Mouse (Mus musculus): ENCODE results near the gene Pnpla7. TPM values are rescaled to one million over a fixed set of nuclear protein-coding genes. Genes with fewer than 3 reads are reported as not detected.

Pnpla7 gene
- polyA plus RNA-seq (2012; rRNA removed): 3.3 and 4.3 TPM in 2 replicates

DNA sequence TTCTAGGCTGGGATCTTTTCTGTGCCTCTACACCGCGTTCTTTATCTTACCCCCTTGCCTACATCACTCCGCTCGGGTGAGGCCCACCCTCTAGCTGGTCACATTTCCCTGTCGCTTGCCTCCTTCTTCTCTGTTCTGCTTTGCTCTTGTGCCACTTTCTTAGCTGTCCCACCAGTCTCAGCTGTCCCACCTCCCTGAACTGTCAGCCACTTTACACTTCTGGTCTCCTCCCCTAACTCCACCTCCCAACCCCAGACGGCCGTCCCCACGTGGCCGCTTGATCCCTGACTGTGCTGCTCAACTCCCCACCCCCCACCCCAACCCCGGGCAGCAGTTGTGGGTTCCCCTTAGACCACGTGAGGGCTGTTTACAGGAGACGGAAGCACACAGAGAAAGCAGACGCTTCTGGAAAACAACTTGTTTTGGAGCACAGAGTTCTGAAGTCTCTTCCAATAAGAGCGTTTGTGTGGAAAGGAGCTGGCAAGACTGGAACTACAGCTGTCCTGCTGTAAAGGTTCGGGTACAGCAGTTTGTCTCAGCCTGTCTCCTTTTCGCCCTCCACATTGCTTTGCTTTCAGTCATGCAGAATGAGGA, at the start of gene Pnpla7:
Pnpla7 (plus strand) TSS at position 330 of the 594 bp plus-strand sequence.

DNA sequence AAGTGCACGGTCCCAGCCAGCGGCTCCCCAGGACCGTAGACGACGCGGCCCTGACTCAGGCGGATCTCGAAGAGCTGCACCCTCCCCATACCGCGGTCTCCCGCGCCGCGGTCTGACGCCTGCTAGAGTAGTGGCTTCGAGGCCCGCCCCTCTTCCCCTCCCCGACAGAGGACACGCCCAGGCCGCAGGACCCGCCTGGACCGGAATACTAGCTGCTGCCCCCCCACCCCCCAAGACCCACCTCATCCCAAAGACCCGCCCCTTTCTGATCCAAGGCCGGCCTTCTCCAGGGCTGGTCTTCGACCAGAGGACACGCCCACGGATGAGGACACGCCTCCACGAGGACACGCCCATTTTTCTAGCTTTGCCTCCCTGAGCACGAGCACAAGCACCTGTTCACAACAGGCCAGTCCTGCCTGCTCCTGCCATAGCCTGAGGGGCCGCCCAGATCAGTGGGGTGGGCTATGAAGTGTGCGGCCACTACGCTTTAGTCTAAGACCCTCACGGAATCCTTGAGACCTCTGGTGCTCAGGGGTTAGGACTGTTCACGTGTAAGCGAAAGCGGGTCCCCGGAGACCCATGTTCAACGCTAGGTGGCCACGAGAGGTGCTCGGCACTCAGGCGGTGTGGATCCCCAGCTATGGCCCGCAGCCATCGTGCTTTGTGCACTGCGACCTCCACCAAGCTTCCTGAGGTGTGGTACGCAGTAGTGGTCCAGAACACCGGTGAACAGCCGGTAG, 40.6 kb upstream of the Pnpla7 start, which contains the start of gene Arrdc1:
Arrdc1 (minus strand) TSS at position 196 of the 740 bp plus-strand sequence.

DNA sequence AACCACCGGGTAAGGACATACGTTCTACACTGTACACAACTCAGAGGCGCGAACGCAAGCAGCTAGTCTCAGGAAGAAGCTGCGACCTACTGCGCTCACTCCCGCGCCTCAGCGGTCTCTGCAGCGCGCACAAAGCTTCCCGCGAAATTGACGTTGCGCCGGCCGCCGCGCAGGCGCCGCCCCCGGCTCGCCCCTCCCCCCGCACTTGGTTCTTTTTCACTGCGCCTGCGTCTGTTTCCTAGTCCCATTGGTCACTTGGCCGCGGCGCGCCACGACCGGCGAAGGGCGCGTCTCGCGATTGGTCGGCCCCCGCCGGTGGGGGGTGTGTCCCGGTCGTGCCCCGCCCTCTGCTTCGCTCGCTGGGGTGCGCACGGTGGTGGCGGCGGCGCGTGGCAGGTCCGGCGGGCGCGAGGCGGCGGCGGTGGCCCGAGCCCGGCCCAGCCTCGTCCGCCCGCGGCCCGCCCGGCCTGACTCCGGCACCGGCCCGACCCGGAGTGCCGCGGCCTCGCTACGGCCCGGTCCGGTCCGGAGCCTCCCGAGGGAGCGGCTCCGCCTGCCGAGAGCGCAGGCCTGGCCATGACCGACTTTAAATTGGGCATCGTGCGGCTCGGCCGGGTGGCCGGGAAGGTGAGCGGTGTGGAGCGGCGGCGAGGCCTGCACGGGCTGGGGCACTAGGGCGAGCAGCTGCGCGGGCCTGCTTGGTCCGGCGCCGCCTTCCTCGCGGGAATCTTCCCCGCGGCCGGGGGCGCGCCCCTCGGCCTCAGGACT, 26.2 kb upstream of the Pnpla7 start, which contains the start of gene Zmynd19:
Zmynd19 (plus strand) TSS at position 372 of the 768 bp plus-strand sequence.

GRCm38 (mm10) chr2:24962304-24963000, 13.4 kb upstream of the Pnpla7 start, which contains the start of gene Dph7:
Gene Dph7 (plus strand): TSS chr2:24962400.

GRCm38 (mm10) chr2:24974906-24975703, 728 bp upstream of the Pnpla7 start, which contains the start of gene Mrpl41:
Gene Mrpl41 (minus strand): TSS chr2:24975098.

GRCm38 (mm10) chr2:25054221-25055067, 78.6 kb downstream of the Pnpla7 start, which contains the start of gene Nsmf:
Gene Nsmf (plus strand): TSS chr2:25054355.

DNA sequence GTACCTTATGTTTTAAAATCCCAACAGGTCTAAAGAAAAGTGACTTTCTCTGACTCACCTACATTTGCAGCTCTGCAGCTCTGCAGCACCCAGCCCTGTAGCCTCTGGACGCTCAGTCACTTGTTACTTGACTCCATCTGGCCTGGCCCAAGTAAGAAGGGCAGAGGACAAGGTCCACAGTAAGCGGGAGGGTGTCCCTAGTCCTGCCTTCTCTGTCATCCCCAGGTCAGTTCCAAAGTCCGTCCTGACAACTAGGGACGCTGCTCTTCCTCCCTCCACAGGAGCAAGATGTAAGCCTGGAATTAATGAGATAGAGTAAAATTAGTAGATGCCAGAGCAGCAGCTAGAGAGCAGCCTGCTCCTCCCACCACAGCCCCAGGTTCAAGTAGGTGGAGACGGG, 104.2 kb downstream of the Pnpla7 start, which contains the start of gene Entpd8:
Entpd8 (plus strand) TSS at position 229 of the 400 bp plus-strand sequence.

GRCm38 (mm10) chr2:25095109-25095850, 119.4 kb downstream of the Pnpla7 start, which contains the start of gene Noxa1:
Gene Noxa1 (minus strand): TSS chr2:25095149.

Other genes starting within 250 kb of the Pnpla7 start
- gene Cacna1b, start 212.9 kb upstream of the Pnpla7 start, polyA plus RNA-seq (2012; rRNA removed): 17.2 and 22.4 TPM in 2 replicates
- gene Ehmt1, start 56.4 kb upstream of the Pnpla7 start, polyA plus RNA-seq (2012; rRNA removed): 19.1 and 23.2 TPM in 2 replicates
- gene Arrdc1, start 40.8 kb upstream of the Pnpla7 start, polyA plus RNA-seq (2012; rRNA removed): 215 and 266 TPM in 2 replicates
- 1.5 and 1.8 TPM in 2 replicates for gene Zmynd19, start 26.2 kb upstream of the Pnpla7 start, polyA plus RNA-seq (2012; rRNA removed)
- 2.6 and 4.0 TPM in 2 replicates for gene Dph7, start 13.6 kb upstream of the Pnpla7 start, polyA plus RNA-seq (2012; rRNA removed)
- gene Mrpl41, start 935 bp upstream of the Pnpla7 start, polyA plus RNA-seq (2012; rRNA removed): 15.7 and 16.1 TPM in 2 replicates
- gene Nsmf, start 78.3 kb downstream of the Pnpla7 start, polyA plus RNA-seq (2012; rRNA removed): 43.8 and 57.8 TPM in 2 replicates
- 6.6 and 9.0 TPM in 2 replicates for gene Entpd8, start 104.3 kb downstream of the Pnpla7 start, polyA plus RNA-seq (2012; rRNA removed)
- gene Noxa1, start 119.1 kb downstream of the Pnpla7 start, polyA plus RNA-seq (2012; rRNA removed): 14.8 and 16.5 TPM in 2 replicates
- gene Nrarp, start 204.7 kb downstream of the Pnpla7 start, polyA plus RNA-seq (2012; rRNA removed): 41.8 and 62.3 TPM in 2 replicates
- 20.0 and 23.5 TPM in 2 replicates for gene Tor4a, start 220.9 kb downstream of the Pnpla7 start, polyA plus RNA-seq (2012; rRNA removed)
- gene Nelfb, start 235.5 kb downstream of the Pnpla7 start, polyA plus RNA-seq (2012; rRNA removed): 29.3 and 32.6 TPM in 2 replicates
- gene Stpg3, start 238.6 kb downstream of the Pnpla7 start, polyA plus RNA-seq (2012; rRNA removed): not detected in 2 replicates
- gene Fam166a, start 242.7 kb downstream of the Pnpla7 start, polyA plus RNA-seq (2012; rRNA removed): 0.35 TPM in 1 of 2 replicates, not detected in the other
- gene Tubb4b, start 248.7 kb downstream of the Pnpla7 start, polyA plus RNA-seq (2012; rRNA removed): 278 and 313 TPM in 2 replicates